ENCODE assay signal across 12 mouse cellular contexts in the genomic region with DNA sequence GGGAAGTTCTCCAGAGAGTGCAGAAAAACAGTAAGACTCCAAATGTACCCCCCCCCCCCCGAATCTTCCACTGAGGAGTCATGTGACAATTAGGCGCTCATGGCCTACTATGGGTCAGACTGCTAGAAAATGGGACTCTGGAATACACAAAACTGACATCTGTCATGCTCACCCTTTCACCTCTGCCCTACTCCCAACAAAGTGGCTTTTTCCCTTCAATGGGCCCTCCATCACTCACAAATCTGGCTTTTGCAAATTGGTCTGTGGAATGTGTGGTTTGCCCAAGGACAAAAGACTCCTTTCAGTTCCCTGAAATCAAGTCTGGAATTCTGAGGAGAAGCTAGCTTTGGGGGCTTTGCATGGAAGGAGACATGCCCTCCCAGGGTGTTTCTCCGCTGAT.
DNase-seq lines count a peak whose midpoint lies in the region; ATAC-seq and TF ChIP-seq lines count a peak whose summit lies in the region.
"Had no signal": no experiment of that assay in that cellular context is flagged by ENCODE, and none has a peak within 500 bp of the region (broad histone marks: within the 10 kb centered on the region; RNA-seq: fewer than 3 reads in every experiment).

No protein-coding gene starts in this region.

- H3K27me3 ChIP-seq in forebrain, embryonic 12.5 days: no peaks in the 10 kb centered on the region
- no peaks in the 10 kb centered on the region for H3K27me3 ChIP-seq in forebrain, embryonic 16.5 days (replicated peaks; ENCODE audit: control insufficient read depth, insufficient read depth, low read length)
- no peaks in the 10 kb centered on the region for H3K27me3 ChIP-seq in Patski
- H3K27me3 ChIP-seq in forebrain, embryonic 13.5 days: no peaks in the 10 kb centered on the region
- no peaks in the 10 kb centered on the region for H3K27me3 ChIP-seq in limb, embryonic 14.5 days (ENCODE audit: control insufficient read depth, insufficient read depth, low read length)

- POLR2A ChIA-PET in Patski (lab: Charles Lee): interaction anchor here (0.7 kb wide), 1 partner anchor 1112 kb away, joined by 3 read pairs; no protein-coding TSS in a partner anchor

- peaks cover 36% of the 10 kb centered on the region for H3K4me1 ChIP-seq in forebrain, embryonic 12.5 days
- H3K4me1 ChIP-seq in forebrain, embryonic 16.5 days (replicated peaks; ENCODE audit: control insufficient read depth, insufficient read depth, low read length): peaks cover 24% of the 10 kb centered on the region
- H3K4me1 ChIP-seq in forebrain, embryonic 13.5 days: peaks cover 68% of the 10 kb centered on the region
- H3K4me1 ChIP-seq in limb, embryonic 14.5 days (ENCODE audit: control insufficient read depth, insufficient read depth, low read length): peaks cover 12% of the 10 kb centered on the region; the same call in 1 of the 2 replicates

- no peak overlapping the region for H3K9ac ChIP-seq in forebrain, embryonic 12.5 days
- no peak overlapping the region for H3K9ac ChIP-seq in forebrain, embryonic 16.5 days (replicated peaks; ENCODE audit: low read depth, low read length)
- H3K9ac ChIP-seq in forebrain, embryonic 13.5 days: no peak overlapping the region
- no peak overlapping the region for H3K9ac ChIP-seq in limb, embryonic 14.5 days (ENCODE audit: low read depth, low read length, severe bottlenecking)

- WGBS in forebrain, embryonic 12.5 days: 30% methylated on average over 3 of the region's 3 CpGs
- 41% methylated on average over 3 of the region's 3 CpGs for WGBS in forebrain, embryonic 16.5 days
- WGBS in forebrain, embryonic 13.5 days: 38% methylated on average over 3 of the region's 3 CpGs
- 81% methylated on average over 3 of the region's 3 CpGs for WGBS in limb, embryonic 14.5 days

- no peak for TF ChIP-seq POLR2A in limb, embryonic 14.5 days (IDR thresholded peaks at IDR 0.05; ENCODE audit: borderline replicate concordance, extremely low read depth, insufficient read depth, insufficient read length)

- in situ Hi-C loops in Patski (cut with MboI; ENCODE audit: low pct_unique_long_range_greater_than_20kb): no loop called here

- H3K4me2 ChIP-seq in forebrain, embryonic 12.5 days: no peak overlapping the region
- H3K4me2 ChIP-seq in forebrain, embryonic 16.5 days (ENCODE audit: low read length): no peak overlapping the region
- no peak overlapping the region for H3K4me2 ChIP-seq in forebrain, embryonic 13.5 days
- no peak overlapping the region for H3K4me2 ChIP-seq in limb, embryonic 14.5 days (replicated peaks; ENCODE audit: low read depth, low read length, severe bottlenecking)
- H3K4me2 ChIP-seq: liver, embryonic 11.5 days had no signal

- no peak overlapping the region for H3K4me3 ChIP-seq in forebrain, embryonic 12.5 days (replicated peaks)
- H3K4me3 ChIP-seq in forebrain, embryonic 16.5 days (replicated peaks; ENCODE audit: low read length): no peak overlapping the region
- no peak overlapping the region for H3K4me3 ChIP-seq in forebrain, embryonic 13.5 days
- no peak overlapping the region for H3K4me3 ChIP-seq in limb, embryonic 14.5 days (replicated peaks; ENCODE audit: low read length)

- DNase-seq in Patski (ENCODE audit: low read depth, low spot score): peak; percentile 17
- no peak for DNase-seq in limb, embryonic 14.5 days (ENCODE audit: low spot score)
- no peak for DNase-seq in layer of hippocampus, adult 11-12 months (ENCODE audit: low spot score)
- DNase-seq in spleen, postnatal 4 days (ENCODE audit: low spot score in 2 of 2): no peak
- no peak for DNase-seq in cerebellum, postnatal 4 days (ENCODE audit: low spot score in 2 of 2)
- DNase-seq: adrenal gland, adult 2 months; layer of hippocampus, postnatal 36 days; lung, postnatal 10 days had no signal

- TF ChIP-seq CTCF in Patski (IDR thresholded peaks at IDR 0.05): no peak

- H3K27ac ChIP-seq in forebrain, embryonic 12.5 days: peak overlapping the region; percentile 51
- H3K27ac ChIP-seq in forebrain, embryonic 16.5 days (ENCODE audit: low read length): no peak overlapping the region
- 0 out of 2 replicates have a peak overlapping the region, but pooled peaks have one; percentile 19 for H3K27ac ChIP-seq in forebrain, embryonic 13.5 days
- H3K27ac ChIP-seq in limb, embryonic 14.5 days (replicated peaks; ENCODE audit: low read depth, low read length): 0 out of 2 replicates have a peak overlapping the region, but pooled peaks have one; percentile 33

- no peak for ATAC-seq in forebrain, embryonic 12.5 days (ENCODE audit: low FRiP score)
- ATAC-seq in forebrain, embryonic 16.5 days: no peak
- no peak for ATAC-seq in Patski
- ATAC-seq in forebrain, embryonic 13.5 days: no peak
- ATAC-seq in limb, embryonic 14.5 days (ENCODE audit: low FRiP score, low read depth): no peak

- CTCF ChIA-PET in Patski (lab: Charles Lee): no interaction called here

- no peaks in the 10 kb centered on the region for H3K9me3 ChIP-seq in forebrain, embryonic 12.5 days
- H3K9me3 ChIP-seq in forebrain, embryonic 16.5 days (ENCODE audit: control insufficient read depth, low read length): no peaks in the 10 kb centered on the region
- H3K9me3 ChIP-seq in forebrain, embryonic 13.5 days (replicated peaks): no peaks in the 10 kb centered on the region
- no peaks in the 10 kb centered on the region for H3K9me3 ChIP-seq in limb, embryonic 14.5 days (ENCODE audit: control insufficient read depth, low read length)

- H3K36me3 ChIP-seq in forebrain, embryonic 12.5 days (replicated peaks): no peaks in the 10 kb centered on the region
- H3K36me3 ChIP-seq in forebrain, embryonic 16.5 days (ENCODE audit: control insufficient read depth, insufficient read depth): no peaks in the 10 kb centered on the region
- H3K36me3 ChIP-seq in forebrain, embryonic 13.5 days (ENCODE audit: poor library complexity, severe bottlenecking): peaks cover 3% of the 10 kb centered on the region; the same call in 1 of the 2 replicates
- no peaks in the 10 kb centered on the region for H3K36me3 ChIP-seq in limb, embryonic 14.5 days (ENCODE audit: control insufficient read depth, insufficient read depth, low read length)
